Mouse (Mus musculus) heart, embryonic 11.5 days (tissue): ENCODE results near the gene Dlgap1. TPM values are rescaled to one million over a fixed set of nuclear protein-coding genes. Genes with fewer than 3 reads are reported as not detected.

Experiments
- ATAC-seq: fragments of 200-750 bp; cut with Nextera tagmentation; replicated peaks from 2 replicates; pipeline ENCODE4 v1.8.0; 2017; ENCODE audit warnings: moderate library complexity; ENCODE audit not compliant: insufficient number of reproducible peaks, low FRiP score, low TSS enrichment
- H3K27ac ChIP-seq: fragments of 300-500 bp; sonication (generic); 2 replicates; pipeline ENCODE4 v1.5.1; 2014; ENCODE audit warnings: mild to moderate bottlenecking, low read depth, low read length
- H3K27me3 ChIP-seq: fragments of 300-500 bp; sonication (generic); 2 replicates; pipeline ENCODE4 v1.6.1; 2014; ENCODE audit warnings: mild to moderate bottlenecking, low read length, mixed read lengths; ENCODE audit not compliant: control insufficient read depth, insufficient read depth
- H3K36me3 ChIP-seq: fragments of 300-500 bp; sonication (generic); 2 replicates; pipeline ENCODE4 v1.6.1; 2014; ENCODE audit warnings: mild to moderate bottlenecking, low read length, moderate library complexity, mixed read lengths; ENCODE audit not compliant: control insufficient read depth, insufficient read depth
- H3K4me1 ChIP-seq: fragments of 300-500 bp; sonication (generic); 2 replicates; pipeline ENCODE4 v1.6.1; 2014; ENCODE audit warnings: low read length; ENCODE audit not compliant: control insufficient read depth, insufficient read depth
- H3K4me2 ChIP-seq: fragments of 300-500 bp; sonication (generic); 2 replicates; pipeline ENCODE4 v1.6.1; 2014; ENCODE audit warnings: mild to moderate bottlenecking, moderate library complexity
- H3K4me3 ChIP-seq: fragments of 300-500 bp; sonication (generic); 2 replicates; pipeline ENCODE4 v1.5.1; 2014; ENCODE audit warnings: low read depth, low read length
- H3K9ac ChIP-seq: fragments of 300-500 bp; sonication (generic); 2 replicates; pipeline ENCODE4 v1.6.1; 2014; ENCODE audit warnings: mild to moderate bottlenecking, low read depth, low read length, moderate library complexity
- H3K9me3 ChIP-seq: fragments of 300-500 bp; sonication (generic); replicated peaks from 2 replicates; pipeline ENCODE4 v1.6.1; 2016; ENCODE audit warnings: low read length; ENCODE audit not compliant: control insufficient read depth
- WGBS: fragments of 180-500 bp; shearing (Covaris S2); extraction: QIAGEN DNeasy Blood & Tissue Kit; methylation state at CpG from one replicate; pipeline ENCODE4 v1.1.7; 2014; ENCODE audit not compliant: insufficient replicate concordance; 5-methylcytosine and 5-hydroxymethylcytosine counted together
- polyA plus RNA-seq: library from polyadenylated mRNA; unstranded; fragments of >200 nt; fragmentation: Nextera tagmentation; extraction: Ambion mirVana; gene quantifications from 2 replicates; pipeline ENCODE4 v1.2.1, GENCODE M21; 2014

The Dlgap1 gene
- polyA plus RNA-seq, 1 experiment from 2014 or later: 1.3 TPM

- WGBS: 85% methylated on average over 6 of the region's 6 CpGs
Observed at GRCm38 (mm10) chr17:70434549-70434948, 465.7 kb downstream of the Dlgap1 start.

GRCm38 (mm10) chr17:70435612-70436011 is 466.7 kb downstream of the Dlgap1 start:
- no peak for ATAC-seq
- WGBS: 76% methylated on average over 6 of the region's 6 CpGs
- Histone ChIP-seq H3K4me1 (no peaks in the 10 kb centered on the region), H3K4me2 (no peak overlapping the region), H3K27ac (no peak overlapping the region), H3K9ac (no peak overlapping the region), H3K4me3 (no peak overlapping the region), H3K27me3 (no peaks in the 10 kb centered on the region), H3K36me3 (no peaks in the 10 kb centered on the region; the same call in 1 of the 2 replicates), H3K9me3 (no peaks in the 10 kb centered on the region)

More at GRCm38 (mm10) chr17:70434549-70434948, 465.7 kb downstream of the Dlgap1 start:
- Histone ChIP-seq H3K4me1 (no peaks in the 10 kb centered on the region), H3K9ac (no peak overlapping the region), H3K27ac (no peak overlapping the region), H3K27me3 (no peaks in the 10 kb centered on the region), H3K36me3 (no peaks in the 10 kb centered on the region), H3K4me2 (no peak overlapping the region), H3K4me3 (no peak overlapping the region), H3K9me3 (no peaks in the 10 kb centered on the region)
- no peak for ATAC-seq

- no peak overlapping the region for H3K4me2 ChIP-seq
- WGBS: 53% methylated on average over 5 of the region's 5 CpGs
- H3K9me3 ChIP-seq: no peaks in the 10 kb centered on the region
- no peaks in the 10 kb centered on the region; the same call in 1 of the 2 replicates for H3K36me3 ChIP-seq
- no peak overlapping the region for H3K9ac ChIP-seq
- no peaks in the 10 kb centered on the region for H3K4me1 ChIP-seq
- H3K4me3 ChIP-seq: no peak overlapping the region
- ATAC-seq: no peak
- no peaks in the 10 kb centered on the region for H3K27me3 ChIP-seq
- H3K27ac ChIP-seq: no peak overlapping the region
Observed at GRCm38 (mm10) chr17:70437229-70437628, 468.4 kb downstream of the Dlgap1 start.

- no peak for ATAC-seq
- WGBS: 88% methylated on average over 14 of the region's 14 CpGs
- Histone ChIP-seq H3K27me3 (no peaks in the 10 kb centered on the region), H3K36me3 (no peaks in the 10 kb centered on the region; the same call in 1 of the 2 replicates), H3K4me1 (no peaks in the 10 kb centered on the region), H3K4me2 (no peak overlapping the region), H3K9me3 (no peaks in the 10 kb centered on the region), H3K27ac (no peak overlapping the region), H3K4me3 (no peak overlapping the region), H3K9ac (no peak overlapping the region)
Observed at GRCm38 (mm10) chr17:70442976-70443375, 474.1 kb downstream of the Dlgap1 start.

GRCm38 (mm10) chr17:70446451-70446850 is 477.6 kb downstream of the Dlgap1 start:
- Histone ChIP-seq H3K9me3 (no peaks in the 10 kb centered on the region), H3K27me3 (no peaks in the 10 kb centered on the region), H3K4me2 (no peak overlapping the region), H3K27ac (no peak overlapping the region), H3K4me1 (no peaks in the 10 kb centered on the region), H3K36me3 (no peaks in the 10 kb centered on the region), H3K4me3 (no peak overlapping the region), H3K9ac (no peak overlapping the region)
- no peak for ATAC-seq
- WGBS: 71% methylated on average over 8 of the region's 8 CpGs

- Histone ChIP-seq H3K9ac (no peak overlapping the region), H3K4me1 (no peaks in the 10 kb centered on the region), H3K9me3 (no peaks in the 10 kb centered on the region), H3K27ac (no peak overlapping the region), H3K36me3 (no peaks in the 10 kb centered on the region), H3K27me3 (no peaks in the 10 kb centered on the region), H3K4me2 (no peak overlapping the region), H3K4me3 (no peak overlapping the region)
- WGBS: 77% methylated on average over 7 of the region's 7 CpGs
- no peak for ATAC-seq
Observed at GRCm38 (mm10) chr17:70455036-70455435, 486.2 kb downstream of the Dlgap1 start.

GRCm38 (mm10) chr17:70457103-70457502 is 488.2 kb downstream of the Dlgap1 start:
- 80% methylated on average over 1 of the region's 1 CpGs for WGBS
- H3K4me3 ChIP-seq: no peak overlapping the region
- no peaks in the 10 kb centered on the region for H3K4me1 ChIP-seq
- H3K9me3 ChIP-seq: no peaks in the 10 kb centered on the region
- no peak overlapping the region for H3K4me2 ChIP-seq
- no peaks in the 10 kb centered on the region for H3K36me3 ChIP-seq
- no peak overlapping the region for H3K27ac ChIP-seq
- H3K9ac ChIP-seq: no peak overlapping the region
- ATAC-seq: no peak
- no peaks in the 10 kb centered on the region for H3K27me3 ChIP-seq

GRCm38 (mm10) chr17:70462231-70462630 is 493.4 kb downstream of the Dlgap1 start:
- Histone ChIP-seq H3K9ac (no peak overlapping the region), H3K27ac (no peak overlapping the region), H3K36me3 (no peaks in the 10 kb centered on the region), H3K4me2 (no peak overlapping the region), H3K4me1 (no peaks in the 10 kb centered on the region), H3K4me3 (no peak overlapping the region), H3K9me3 (no peaks in the 10 kb centered on the region), H3K27me3 (no peaks in the 10 kb centered on the region)
- no peak for ATAC-seq
- 86% methylated on average over 8 of the region's 8 CpGs for WGBS

- Histone ChIP-seq H3K27me3 (no peaks in the 10 kb centered on the region), H3K4me1 (no peaks in the 10 kb centered on the region), H3K4me3 (no peak overlapping the region), H3K4me2 (no peak overlapping the region), H3K27ac (no peak overlapping the region), H3K36me3 (no peaks in the 10 kb centered on the region), H3K9ac (no peak overlapping the region), H3K9me3 (no peaks in the 10 kb centered on the region)
- WGBS: 56% methylated on average over 8 of the region's 8 CpGs
- no peak for ATAC-seq
Observed at GRCm38 (mm10) chr17:70462771-70463491, 494.1 kb downstream of the Dlgap1 start.
